Mouse (Mus musculus) embryonic fibroblast, embryonic 13.5 days (primary cell): ENCODE measurements around the gene Calcoco2.

ENCODE experiments used
- CTCF ChIP-seq: IDR thresholded peaks from 2 replicates; pipeline ENCODE4 v1.5.1; 2011; ENCODE audit warnings: mild to moderate bottlenecking, control low read depth, low read length, moderate library complexity, borderline replicate concordance; ENCODE audit not compliant: insufficient read depth
- POLR2A ChIP-seq: IDR thresholded peaks from 2 replicates; pipeline ENCODE4 v1.6.1; 2011; ENCODE audit warnings: low read depth, mild to moderate bottlenecking, control low read depth, low read length, moderate library complexity

DNA sequence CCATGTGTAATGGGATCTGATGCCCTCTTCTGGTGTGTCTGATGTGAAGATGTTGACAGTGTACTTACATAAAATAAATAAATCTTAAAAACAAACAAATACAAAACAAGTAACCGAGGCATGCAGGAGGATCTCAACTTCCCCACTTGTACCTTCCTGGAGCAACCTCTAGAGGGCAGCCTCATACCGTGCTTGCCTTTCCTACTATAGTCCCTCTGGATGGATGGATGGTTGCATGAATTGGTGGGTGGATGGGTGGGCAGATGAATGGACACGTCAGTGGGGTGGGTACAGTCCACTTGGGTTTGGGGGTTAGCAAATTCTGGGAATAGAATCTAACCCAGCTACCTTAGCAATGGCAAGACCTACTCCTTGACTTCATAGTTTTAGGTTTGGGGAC lies 18.4 kb downstream of the Calcoco2 start:
- peak; percentile 87 for TF ChIP-seq CTCF
- no peak for TF ChIP-seq POLR2A
